Mouse (Mus musculus) liver, embryonic 14.5 days (tissue): ENCODE data around the gene 4930523C07Rik.

Source experiments
- CTCF ChIP-seq: IDR thresholded peaks from 2 replicates; pipeline ENCODE4 v1.5.1; 2016; ENCODE audit warnings: antibody characterized with exemption, low read depth, control low read depth
- EP300 ChIP-seq: IDR thresholded peaks from 2 replicates; pipeline ENCODE4 v1.6.1; 2016; ENCODE audit warnings: antibody characterized with exemption, low read depth

GRCm38 (mm10) chr1:160042351-160042750 lies 1.8 kb upstream of the 4930523C07Rik start:
- no peak for TF ChIP-seq CTCF
- TF ChIP-seq EP300, result no peak
